Mouse (Mus musculus) urinary bladder, postnatal 4 days (tissue): Measurements from ENCODE around the gene Sirt7.

Experiments
- DNase-seq, 2 experiments: peaks; one replicate each; pipeline ENCODE4 v3.0.0; 2021 to 2022; ENCODE audit warnings: low spot score in 2 of 2

The Sirt7 gene

GRCm38 (mm10) chr11:120625152-120625775 lies at the start of gene Sirt7:
Gene Sirt7 (minus strand): TSS chr11:120625240.
- DNase-seq, result peak in 1 of 2 experiments; percentile 16

- DNase-seq, result no peak
These were observed 48.6 kb upstream of the Sirt7 start for GRCm38 (mm10) chr11:120673594-120674122.

GRCm38 (mm10) chr11:120672687-120673593 lies 47.9 kb upstream of the Sirt7 start, which contains the start of gene Aspscr1:
Gene Aspscr1 (plus strand): TSS chr11:120672973.
- peak; percentile 94 to 97 for DNase-seq

- no peak for DNase-seq
These were observed 41.6 kb upstream of the Sirt7 start for GRCm38 (mm10) chr11:120666617-120667016.

GRCm38 (mm10) chr11:120665406-120665805 lies 40.4 kb upstream of the Sirt7 start:
- peak in 1 of 2 experiments; percentile 62 for DNase-seq

GRCm38 (mm10) chr11:120663714-120664113 lies 38.7 kb upstream of the Sirt7 start:
- no peak for DNase-seq

- DNase-seq, result no peak
These were observed 37.7 kb upstream of the Sirt7 start for GRCm38 (mm10) chr11:120662759-120663158.

- DNase-seq, result no peak
These were observed 36.0 kb upstream of the Sirt7 start, which contains the start of gene Notum for GRCm38 (mm10) chr11:120661076-120661460. Gene Notum (minus strand): TSS chr11:120661175.

- no peak for DNase-seq
These were observed 35.4 kb upstream of the Sirt7 start for GRCm38 (mm10) chr11:120660301-120661075.

- no peak for DNase-seq
These were observed 34.7 kb upstream of the Sirt7 start for GRCm38 (mm10) chr11:120659509-120660300.

GRCm38 (mm10) chr11:120658876-120659410 lies 33.9 kb upstream of the Sirt7 start:
- peak; percentile 70 to 85 for DNase-seq

- DNase-seq, result no peak
These were observed 32.3 kb upstream of the Sirt7 start for GRCm38 (mm10) chr11:120657301-120657700.

GRCm38 (mm10) chr11:120654741-120655140 lies 29.7 kb upstream of the Sirt7 start:
- no peak for DNase-seq

- no peak for DNase-seq
These were observed 26.8 kb upstream of the Sirt7 start for GRCm38 (mm10) chr11:120651872-120652271.

- no peak for DNase-seq
These were observed 23.0 kb upstream of the Sirt7 start, which contains the start of gene Myadml2 for GRCm38 (mm10) chr11:120648001-120648476. Gene Myadml2 (minus strand): TSS chr11:120648158.

- DNase-seq, result no peak
These were observed 22.2 kb upstream of the Sirt7 start for GRCm38 (mm10) chr11:120647047-120647830.

- peak; percentile 90 to 95 for DNase-seq
These were observed 18.6 kb upstream of the Sirt7 start, which contains the start of gene Pycr1 for GRCm38 (mm10) chr11:120643601-120643987. Gene Pycr1 (minus strand): TSS chr11:120643769.

- peak; percentile 19 to 60 for DNase-seq
These were observed 18.0 kb upstream of the Sirt7 start for GRCm38 (mm10) chr11:120642939-120643600.

GRCm38 (mm10) chr11:120641869-120642268 lies 16.8 kb upstream of the Sirt7 start:
- no peak for DNase-seq
